ENCODE assay signal across 8 mouse cellular contexts in genomic region chr5:139377468-139378270, GRCm38 (mm10). TPM values are rescaled to one million over a fixed set of nuclear protein-coding genes. Genes with fewer than 3 reads are reported as not detected.
DNase-seq lines count a peak whose midpoint lies in the region; ATAC-seq and TF ChIP-seq lines count a peak whose summit lies in the region.

Gene Gpr146 (plus strand): TSS chr5:139377697.

- no peak for TF ChIP-seq POLR2A in spleen, adult 2 months (IDR thresholded peaks at IDR 0.05; ENCODE audit: low read depth, low read length)
- 0 out of 2 replicates have a peak, but pooled peaks have one; percentile 59 for TF ChIP-seq POLR2A in lung, adult 2 months (IDR thresholded peaks at IDR 0.05; ENCODE audit: borderline replicate concordance, extremely low read depth, low read depth, low read length)

- peak within 1 kb of the TSS; percentile 84 for H3K27ac ChIP-seq in spleen, adult 2 months (ENCODE audit: insufficient read depth, low read length)
- H3K27ac ChIP-seq in heart, embryonic 14.5 days (replicated peaks in 1 of 2; ENCODE audit: control insufficient read depth in 1 of 2, insufficient read depth in 1 of 2, low read depth in 2 of 2, low read length in 2 of 2): peak within 1 kb of the TSS; percentile 93 to 95

- peak within 1 kb of the TSS; percentile 86 for H3K4me2 ChIP-seq in heart, embryonic 14.5 days (ENCODE audit: low read length)

- peak in 1 of 2 experiments; percentile 59 for DNase-seq in spleen, adult 2 months (ENCODE audit: low read depth in 1 of 2, low spot score in 2 of 2)
- no peak for DNase-seq in spleen, adult 12 weeks (ENCODE audit: low spot score)
- peak; percentile 52 for DNase-seq in brain, adult 2 months (ENCODE audit: low read depth, low spot score)
- peak; percentile 86 for DNase-seq in kidney, postnatal 14 days
- DNase-seq in lung, adult 2 months: peak; percentile 72
- DNase-seq in thymus, postnatal 36 days: peak; percentile 43 to 64
- no peak for DNase-seq in cerebellum, postnatal 4 days (ENCODE audit: low spot score in 2 of 2)

- no peaks in the 10 kb centered on the region for H3K27me3 ChIP-seq in spleen, adult 2 months (ENCODE audit: control insufficient read depth, insufficient read depth, low read length)
- H3K27me3 ChIP-seq in heart, embryonic 14.5 days (ENCODE audit: control insufficient read depth, insufficient read depth, low read length): no peaks in the 10 kb centered on the region

- peak within 1 kb of the TSS; percentile 42 for H3K9ac ChIP-seq in heart, embryonic 14.5 days (ENCODE audit: low read length)

- H3K4me3 ChIP-seq in spleen, adult 2 months (ENCODE audit: extremely low read depth, insufficient read depth, insufficient read length): no peak within 1 kb of the TSS
- 0 out of 4 replicates have a peak within 1 kb of the TSS, but pooled peaks of 1 of the 2 experiments have one; percentile 2 for H3K4me3 ChIP-seq in heart, embryonic 14.5 days (ENCODE audit: control insufficient read depth in 1 of 2, insufficient read depth in 1 of 2, low read depth in 1 of 2, low read length in 2 of 2)
- no peak within 1 kb of the TSS for H3K4me3 ChIP-seq in lung, adult 2 months (replicated peaks; ENCODE audit: extremely low read depth, low read depth, low read length)

- H3K36me3 ChIP-seq in spleen, adult 2 months (ENCODE audit: control insufficient read depth, insufficient read depth, low read length): no peaks in the 10 kb centered on the region
- no peaks in the 10 kb centered on the region for H3K36me3 ChIP-seq in heart, embryonic 14.5 days (ENCODE audit: control insufficient read depth, insufficient read depth, low read length)

- H3K4me1 ChIP-seq in spleen, adult 2 months (ENCODE audit: control insufficient read depth, insufficient read depth, insufficient read length): peaks cover 20% of the 10 kb centered on the region; the same call in 1 of the 2 replicates
- peaks cover 57 to 62% of the 10 kb centered on the region in 2 experiments for H3K4me1 ChIP-seq in heart, embryonic 14.5 days (ENCODE audit: control insufficient read depth in 2 of 2, insufficient read depth in 2 of 2, low read length in 2 of 2)
- peaks cover 52% of the 10 kb centered on the region for H3K4me1 ChIP-seq in lung, adult 2 months (ENCODE audit: control insufficient read depth, insufficient read depth, low read length)

- peak; percentile 41; the same call in 1 of the 2 replicates for ATAC-seq in heart, embryonic 14.5 days (ENCODE audit: insufficient number of reproducible peaks, insufficient read depth, low FRiP score, low read depth)

- H3K9me3 ChIP-seq in heart, embryonic 14.5 days (ENCODE audit: control insufficient read depth, low read length): no peaks in the 10 kb centered on the region

- WGBS in spleen, adult 2 months: 20% methylated on average over 18 of the region's 18 CpGs
- WGBS in heart, embryonic 14.5 days: 10% methylated on average over 18 of the region's 18 CpGs
- 15% methylated on average over 18 of the region's 18 CpGs for WGBS in lung, adult 2 months

- no peak for TF ChIP-seq CTCF in spleen, adult 2 months (IDR thresholded peaks at IDR 0.05; ENCODE audit: extremely low read depth, insufficient read depth, insufficient read length, insufficient replicate concordance)
- TF ChIP-seq CTCF in lung, adult 2 months (IDR thresholded peaks at IDR 0.05; ENCODE audit: insufficient read depth, low read length): no peak

RNA-seq across cellular contexts. Expression of gene Gpr146, which starts in this region (rescaled TPM):
- 32.2 and 36.3 TPM in 2 replicates for polyA plus RNA-seq in spleen, adult 2 months (2012; rRNA removed)
- 9.3 and 9.5 TPM in 2 replicates for polyA plus RNA-seq in heart, embryonic 14.5 days (2014; fragmentation: Nextera tagmentation; extraction: Ambion mirVana)
- 75.7 and 93.4 TPM in 2 replicates for polyA plus RNA-seq in lung, adult 2 months (2012; rRNA removed)

Comparison
In these comparisons a context has a peak if more than half of its experiments do, and no peak if none do; other contexts are left out.
1. DNase-seq: peak in brain, adult 2 months (single experiment), kidney, postnatal 14 days (single experiment), lung, adult 2 months (single experiment) and thymus, postnatal 36 days (2 of 2); none in spleen, adult 12 weeks (single experiment) and cerebellum, postnatal 4 days (0 of 2).